Mouse (Mus musculus) hindbrain, embryonic 10.5 days (tissue): Measurements from ENCODE around the gene Spata13. TPM values are rescaled to one million over a fixed set of nuclear protein-coding genes. Genes with fewer than 3 reads are reported as not detected.

Experiments
- DNase-seq: peaks from one replicate; pipeline ENCODE4 v3.0.0-alpha.2; 2017; ENCODE audit warnings: low spot score
- H3K27ac ChIP-seq: fragments of 300-500 bp; sonication (generic); 2 replicates; pipeline ENCODE4 v1.5.1; 2016; ENCODE audit warnings: mild to moderate bottlenecking, moderate library complexity
- H3K27me3 ChIP-seq: fragments of 300-500 bp; sonication (generic); 2 replicates; pipeline ENCODE4 v1.6.1; 2016; ENCODE audit warnings: mild to moderate bottlenecking; ENCODE audit not compliant: poor library complexity, insufficient read depth, severe bottlenecking
- H3K36me3 ChIP-seq: fragments of 300-500 bp; sonication (generic); 2 replicates; pipeline ENCODE4 v1.6.1; 2016; ENCODE audit warnings: mild to moderate bottlenecking, moderate library complexity
- H3K4me1 ChIP-seq: fragments of 300-500 bp; sonication (generic); replicated peaks from 2 replicates; pipeline ENCODE4 v1.6.1; 2016; ENCODE audit warnings: mild to moderate bottlenecking
- H3K4me3 ChIP-seq: fragments of 300-500 bp; sonication (generic); 2 replicates; pipeline ENCODE4 v1.5.1; 2016; ENCODE audit warnings: mild to moderate bottlenecking, moderate library complexity
- H3K9me3 ChIP-seq: fragments of 300-500 bp; sonication (generic); 2 replicates; pipeline ENCODE4 v1.6.1; 2016; ENCODE audit warnings: mild to moderate bottlenecking, moderate library complexity
- WGBS: fragments of 180-500 bp; shearing (Covaris S2); methylation state at CpG from one replicate; pipeline ENCODE4 v1.1.7; 2016; 5-methylcytosine and 5-hydroxymethylcytosine counted together
- polyA plus RNA-seq: library from polyadenylated mRNA; unstranded; fragments of >200 nt; fragmentation: Nextera tagmentation; extraction: Ambion mirVana; gene quantifications from 2 replicates; pipeline ENCODE4 v1.2.1, GENCODE M21; 2016

Gene Spata13
- polyA plus RNA-seq, 1 experiment from 2014 or later, result 56.7 TPM

GRCm38 (mm10) chr14:60646373-60646772 is 12.6 kb downstream of the Spata13 start:
- Histone ChIP-seq H3K4me3 (no peak overlapping the region), H3K4me1 (peaks cover 66% of the 10 kb centered on the region), H3K27ac (peak overlapping the region; percentile 53), H3K9me3 (no peaks in the 10 kb centered on the region), H3K36me3 (peaks cover 56% of the 10 kb centered on the region), H3K27me3 (no peaks in the 10 kb centered on the region)
- WGBS, result 75% methylated on average over 5 of the region's 5 CpGs
- DNase-seq, result no peak

GRCm38 (mm10) chr14:60647885-60648284 is 14.1 kb downstream of the Spata13 start:
- Histone ChIP-seq H3K4me1 (peaks cover 51% of the 10 kb centered on the region), H3K36me3 (peaks cover 60% of the 10 kb centered on the region), H3K9me3 (no peaks in the 10 kb centered on the region), H3K27me3 (no peaks in the 10 kb centered on the region), H3K27ac (no peak overlapping the region), H3K4me3 (no peak overlapping the region)
- WGBS, result 89% methylated on average over 7 of the region's 7 CpGs
- DNase-seq, result no peak

- DNase-seq, result no peak
- no peaks in the 10 kb centered on the region for H3K9me3 ChIP-seq
- no peak overlapping the region for H3K27ac ChIP-seq
- peaks cover 40% of the 10 kb centered on the region for H3K4me1 ChIP-seq
- no peak overlapping the region for H3K4me3 ChIP-seq
- no peaks in the 10 kb centered on the region for H3K27me3 ChIP-seq
- peaks cover 60% of the 10 kb centered on the region for H3K36me3 ChIP-seq
- 86% methylated on average over 1 of the region's 1 CpGs for WGBS
Measured at GRCm38 (mm10) chr14:60648956-60649355, 15.2 kb downstream of the Spata13 start.

- Histone ChIP-seq H3K36me3 (peaks cover 57% of the 10 kb centered on the region), H3K27ac (no peak overlapping the region), H3K4me1 (peaks cover 8% of the 10 kb centered on the region; the same call in 1 of the 2 replicates), H3K27me3 (no peaks in the 10 kb centered on the region), H3K9me3 (no peaks in the 10 kb centered on the region), H3K4me3 (no peak overlapping the region)
- no peak for DNase-seq
- 85% methylated on average over 4 of the region's 4 CpGs for WGBS
Measured at GRCm38 (mm10) chr14:60653184-60653583, 19.4 kb downstream of the Spata13 start.

GRCm38 (mm10) chr14:60653977-60654376 is 20.2 kb downstream of the Spata13 start:
- no peak overlapping the region for H3K4me3 ChIP-seq
- peaks cover 8% of the 10 kb centered on the region; the same call in 1 of the 2 replicates for H3K4me1 ChIP-seq
- H3K27ac ChIP-seq, result no peak overlapping the region
- H3K27me3 ChIP-seq, result no peaks in the 10 kb centered on the region
- peaks cover 56% of the 10 kb centered on the region for H3K36me3 ChIP-seq
- no peak for DNase-seq
- WGBS, result 87% methylated on average over 5 of the region's 5 CpGs
- no peaks in the 10 kb centered on the region for H3K9me3 ChIP-seq

GRCm38 (mm10) chr14:60654708-60655107 is 20.9 kb downstream of the Spata13 start:
- H3K27ac ChIP-seq, result no peak overlapping the region
- peaks cover 8% of the 10 kb centered on the region; the same call in 1 of the 2 replicates for H3K4me1 ChIP-seq
- no peak overlapping the region for H3K4me3 ChIP-seq
- WGBS, result 89% methylated on average over 11 of the region's 11 CpGs
- no peaks in the 10 kb centered on the region for H3K27me3 ChIP-seq
- no peak for DNase-seq
- H3K36me3 ChIP-seq, result peaks cover 56% of the 10 kb centered on the region
- H3K9me3 ChIP-seq, result no peaks in the 10 kb centered on the region

GRCm38 (mm10) chr14:60655941-60656700 is 22.3 kb downstream of the Spata13 start:
- no peaks in the 10 kb centered on the region for H3K9me3 ChIP-seq
- 93% methylated on average over 15 of the region's 15 CpGs for WGBS
- DNase-seq, result no peak
- peaks cover 59% of the 10 kb centered on the region for H3K36me3 ChIP-seq
- 0 out of 2 replicates have a peak, but pooled peaks cover 3% of the 10 kb centered on the region for H3K4me1 ChIP-seq
- no peak overlapping the region for H3K27ac ChIP-seq
- H3K27me3 ChIP-seq, result no peaks in the 10 kb centered on the region
- no peak overlapping the region for H3K4me3 ChIP-seq

GRCm38 (mm10) chr14:60656701-60657085 is 22.9 kb downstream of the Spata13 start:
- Histone ChIP-seq H3K4me1 (0 out of 2 replicates have a peak, but pooled peaks cover 3% of the 10 kb centered on the region), H3K9me3 (no peaks in the 10 kb centered on the region), H3K4me3 (no peak overlapping the region), H3K27me3 (no peaks in the 10 kb centered on the region), H3K36me3 (peaks cover 60% of the 10 kb centered on the region), H3K27ac (no peak overlapping the region)
- 93% methylated on average over 11 of the region's 11 CpGs for WGBS
- DNase-seq, result no peak

GRCm38 (mm10) chr14:60657891-60658290 is 24.1 kb downstream of the Spata13 start:
- Histone ChIP-seq H3K27ac (no peak overlapping the region), H3K9me3 (no peaks in the 10 kb centered on the region), H3K36me3 (peaks cover 71% of the 10 kb centered on the region), H3K4me3 (no peak overlapping the region), H3K27me3 (no peaks in the 10 kb centered on the region), H3K4me1 (0 out of 2 replicates have a peak, but pooled peaks cover 3% of the 10 kb centered on the region)
- WGBS, result 87% methylated on average over 2 of the region's 2 CpGs
- DNase-seq, result no peak

- Histone ChIP-seq H3K36me3 (peaks cover 82% of the 10 kb centered on the region), H3K4me1 (peaks cover 13% of the 10 kb centered on the region), H3K4me3 (no peak overlapping the region), H3K9me3 (no peaks in the 10 kb centered on the region), H3K27me3 (no peaks in the 10 kb centered on the region), H3K27ac (no peak overlapping the region)
- DNase-seq, result no peak
- 95% methylated on average over 8 of the region's 8 CpGs for WGBS
Measured at GRCm38 (mm10) chr14:60659498-60659897, 25.7 kb downstream of the Spata13 start.

- H3K27ac ChIP-seq, result no peak overlapping the region
- 92% methylated on average over 8 of the region's 8 CpGs for WGBS
Measured at GRCm38 (mm10) chr14:60660591-60660990, 26.8 kb downstream of the Spata13 start.

GRCm38 (mm10) chr14:60661281-60661680 is 27.5 kb downstream of the Spata13 start:
- H3K4me1 ChIP-seq, result peaks cover 18% of the 10 kb centered on the region
- H3K27me3 ChIP-seq, result no peaks in the 10 kb centered on the region
- H3K9me3 ChIP-seq, result no peaks in the 10 kb centered on the region
- DNase-seq, result no peak
- 94% methylated on average over 5 of the region's 5 CpGs for WGBS
- H3K4me3 ChIP-seq, result no peak overlapping the region
- peaks cover 74% of the 10 kb centered on the region for H3K36me3 ChIP-seq
- no peak overlapping the region for H3K27ac ChIP-seq

More at GRCm38 (mm10) chr14:60660591-60660990, 26.8 kb downstream of the Spata13 start:
- H3K27me3 ChIP-seq, result no peaks in the 10 kb centered on the region
- no peaks in the 10 kb centered on the region for H3K9me3 ChIP-seq
- peaks cover 79% of the 10 kb centered on the region for H3K36me3 ChIP-seq
- H3K4me1 ChIP-seq, result peaks cover 19% of the 10 kb centered on the region
- no peak overlapping the region for H3K4me3 ChIP-seq
- no peak for DNase-seq

GRCm38 (mm10) chr14:60663309-60663940 is 29.6 kb downstream of the Spata13 start:
- no peaks in the 10 kb centered on the region for H3K27me3 ChIP-seq
- no peak overlapping the region for H3K27ac ChIP-seq
- no peak for DNase-seq
- 88% methylated on average over 11 of the region's 11 CpGs for WGBS
- peaks cover 20% of the 10 kb centered on the region for H3K4me1 ChIP-seq
- H3K36me3 ChIP-seq, result peaks cover 67% of the 10 kb centered on the region
- no peak overlapping the region for H3K4me3 ChIP-seq
- H3K9me3 ChIP-seq, result no peaks in the 10 kb centered on the region
